Mouse (Mus musculus) embryonic facial prominence, embryonic 15.5 days (tissue): ENCODE measurements at regions not wholly inside any gene's neighbourhood (a gene's known extent, or its start where the extent isn't known, plus 50 kb on each side); places are given as distances from the start of the nearest gene placed in this dataset.

Experiments used
- ATAC-seq: fragments of 200-750 bp; cut with Nextera tagmentation; 2 replicates; pipeline ENCODE4 v1.8.0; 2017; ENCODE audit warnings: low read depth, moderate TSS enrichment; ENCODE audit not compliant: insufficient number of reproducible peaks, low FRiP score, low TSS enrichment
- H3K27ac ChIP-seq: fragments of 300-500 bp; sonication (generic); replicated peaks from 2 replicates; pipeline ENCODE4 v1.5.1; 2015; ENCODE audit warnings: mild to moderate bottlenecking, inconsistent platforms
- H3K27me3 ChIP-seq: fragments of 300-500 bp; sonication (generic); 2 replicates; pipeline ENCODE4 v1.6.1; 2015; ENCODE audit warnings: inconsistent platforms
- H3K36me3 ChIP-seq: fragments of 300-500 bp; sonication (generic); 2 replicates; pipeline ENCODE4 v1.6.1; 2015; ENCODE audit warnings: mild to moderate bottlenecking, inconsistent platforms
- H3K4me1 ChIP-seq: fragments of 300-500 bp; sonication (generic); 2 replicates; pipeline ENCODE4 v1.6.1; 2015; ENCODE audit warnings: inconsistent platforms
- H3K4me2 ChIP-seq: fragments of 300-500 bp; sonication (generic); replicated peaks from 2 replicates; pipeline ENCODE4 v1.6.1; 2015; ENCODE audit warnings: mild to moderate bottlenecking, inconsistent platforms
- H3K4me3 ChIP-seq: fragments of 300-500 bp; sonication (generic); replicated peaks from 2 replicates; pipeline ENCODE4 v1.5.1; 2015; ENCODE audit warnings: mild to moderate bottlenecking, inconsistent platforms
- H3K9ac ChIP-seq: fragments of 300-500 bp; sonication (generic); 2 replicates; pipeline ENCODE4 v1.6.1; 2015; ENCODE audit warnings: inconsistent platforms
- H3K9me3 ChIP-seq: fragments of 300-500 bp; sonication (generic); replicated peaks from 2 replicates; pipeline ENCODE4 v1.6.1; 2016; ENCODE audit warnings: inconsistent platforms
- WGBS: fragments of 180-500 bp; shearing (Covaris S2); methylation state at CpG from one replicate; pipeline ENCODE4 v1.1.7; 2015; 5-methylcytosine and 5-hydroxymethylcytosine counted together

DNA sequence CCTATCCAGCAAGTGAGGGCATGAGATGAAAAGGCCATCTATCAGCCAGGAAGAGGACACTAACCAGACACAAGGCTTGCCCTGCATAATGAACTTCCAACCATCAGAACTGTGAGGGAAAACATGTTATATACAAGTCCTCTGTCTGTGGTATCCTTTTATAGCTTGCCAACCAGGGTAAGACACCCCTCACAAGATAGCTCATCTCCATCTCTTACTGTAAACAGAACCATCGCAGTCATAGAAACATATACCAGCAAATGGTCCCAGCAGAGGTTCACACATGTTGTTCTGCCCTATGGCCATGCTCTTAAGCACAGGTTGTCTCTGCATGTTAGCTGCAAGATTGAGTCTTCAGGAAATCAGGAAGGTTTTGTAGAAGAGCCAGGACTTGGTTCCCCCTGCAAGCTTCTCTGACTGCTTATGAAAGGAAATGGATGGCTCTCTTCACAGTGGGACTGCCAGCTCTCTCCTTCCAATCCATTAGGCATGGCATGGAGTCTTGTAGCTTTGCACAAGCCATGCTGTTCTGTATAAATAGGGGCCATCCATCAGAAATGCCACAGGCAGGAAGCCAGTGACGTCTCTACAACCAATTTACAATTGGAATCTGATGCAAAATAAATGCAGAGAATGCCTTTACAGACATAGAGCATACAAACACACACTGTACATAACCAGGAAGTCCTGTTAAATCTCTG, 1514.0 kb upstream of the Lrrc6 start:
- no peak overlapping the region for H3K27ac ChIP-seq
- 59% methylated on average over 2 of the region's 2 CpGs for WGBS
- no peaks in the 10 kb centered on the region for H3K9me3 ChIP-seq
- H3K9ac ChIP-seq: no peak overlapping the region
- H3K4me3 ChIP-seq: no peak overlapping the region
- ATAC-seq: no peak
- no peaks in the 10 kb centered on the region for H3K36me3 ChIP-seq
- H3K4me1 ChIP-seq: no peaks in the 10 kb centered on the region
- H3K4me2 ChIP-seq: no peak overlapping the region
- H3K27me3 ChIP-seq: no peaks in the 10 kb centered on the region

DNA sequence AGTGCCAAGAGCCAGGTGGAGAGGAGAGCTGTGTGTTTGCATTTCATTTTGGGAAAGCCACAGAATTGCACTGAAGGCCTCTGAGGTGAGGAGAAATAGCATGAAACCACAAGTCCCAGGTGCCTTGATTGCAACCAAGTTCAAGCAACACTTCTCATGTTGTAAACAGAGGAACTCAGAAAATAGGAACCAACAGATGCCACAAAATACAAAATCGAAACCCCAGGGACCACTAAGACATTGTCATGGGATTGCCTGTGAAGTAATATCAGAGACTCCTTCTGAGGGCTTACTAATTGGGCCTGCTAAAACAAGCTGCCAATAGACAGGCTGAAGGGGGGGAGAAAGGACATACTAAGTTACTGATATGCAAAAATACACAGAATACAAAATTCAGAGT, 1510.5 kb upstream of the Lrrc6 start:
- 79% methylated on average over 1 of the region's 1 CpGs for WGBS

DNA sequence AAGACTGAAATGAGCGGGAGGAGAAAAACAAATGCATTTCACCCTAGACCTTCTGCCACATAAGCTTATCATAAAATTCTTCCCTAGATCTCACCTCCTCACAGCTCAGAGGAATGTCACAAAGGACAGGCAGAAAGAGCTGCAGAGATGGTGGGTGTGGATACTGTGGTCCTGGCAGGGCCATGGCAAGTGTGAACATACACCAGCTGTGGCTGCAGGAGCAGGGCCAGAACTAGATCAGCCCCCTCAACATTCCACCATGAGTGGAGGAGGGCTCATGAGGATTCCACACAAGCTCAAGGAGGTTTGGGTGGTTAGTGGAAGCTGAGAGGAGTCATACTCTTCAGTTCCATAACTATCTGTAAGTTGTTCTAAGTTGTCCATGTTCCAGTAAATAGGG, 1509.5 kb upstream of the Lrrc6 start:
- Histone ChIP-seq H3K9me3 (no peaks in the 10 kb centered on the region), H3K4me3 (no peak overlapping the region), H3K27ac (no peak overlapping the region), H3K9ac (no peak overlapping the region), H3K27me3 (no peaks in the 10 kb centered on the region), H3K4me2 (no peak overlapping the region), H3K36me3 (no peaks in the 10 kb centered on the region), H3K4me1 (no peaks in the 10 kb centered on the region)
- 80% methylated on average over 1 of the region's 1 CpGs for WGBS
- ATAC-seq: no peak

More for the DNA sequence above, 1510.5 kb upstream of the Lrrc6 start:
- Histone ChIP-seq H3K4me1 (no peaks in the 10 kb centered on the region), H3K4me3 (no peak overlapping the region), H3K27ac (no peak overlapping the region), H3K27me3 (no peaks in the 10 kb centered on the region), H3K9ac (no peak overlapping the region), H3K4me2 (no peak overlapping the region), H3K36me3 (no peaks in the 10 kb centered on the region), H3K9me3 (no peaks in the 10 kb centered on the region)
- no peak for ATAC-seq

DNA sequence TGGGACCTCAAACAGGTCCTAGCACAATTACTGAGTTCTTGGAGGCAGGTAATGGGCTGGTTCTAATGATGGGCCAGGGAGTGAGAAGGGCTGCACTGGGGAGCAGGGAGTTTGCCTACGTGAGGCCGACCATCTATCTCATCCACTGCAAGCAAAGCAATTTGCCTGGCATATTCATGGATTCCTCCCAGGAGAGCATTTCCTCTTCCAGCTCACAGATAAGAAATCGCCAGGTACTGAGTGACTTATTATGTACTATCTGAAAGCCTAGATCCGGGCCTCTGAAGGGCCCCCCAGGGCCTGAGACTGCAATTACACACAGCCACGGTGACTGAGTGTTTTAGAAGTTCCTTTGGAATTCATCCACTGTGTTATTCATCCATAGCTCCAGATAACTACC, 1504.1 kb upstream of the Lrrc6 start:
- no peak overlapping the region for H3K4me2 ChIP-seq
- WGBS: 63% methylated on average over 5 of the region's 5 CpGs
- no peak for ATAC-seq
- no peaks in the 10 kb centered on the region for H3K4me1 ChIP-seq
- H3K9me3 ChIP-seq: no peaks in the 10 kb centered on the region
- no peak overlapping the region for H3K9ac ChIP-seq
- H3K27ac ChIP-seq: no peak overlapping the region
- H3K4me3 ChIP-seq: no peak overlapping the region
- no peaks in the 10 kb centered on the region for H3K27me3 ChIP-seq
- H3K36me3 ChIP-seq: no peaks in the 10 kb centered on the region

DNA sequence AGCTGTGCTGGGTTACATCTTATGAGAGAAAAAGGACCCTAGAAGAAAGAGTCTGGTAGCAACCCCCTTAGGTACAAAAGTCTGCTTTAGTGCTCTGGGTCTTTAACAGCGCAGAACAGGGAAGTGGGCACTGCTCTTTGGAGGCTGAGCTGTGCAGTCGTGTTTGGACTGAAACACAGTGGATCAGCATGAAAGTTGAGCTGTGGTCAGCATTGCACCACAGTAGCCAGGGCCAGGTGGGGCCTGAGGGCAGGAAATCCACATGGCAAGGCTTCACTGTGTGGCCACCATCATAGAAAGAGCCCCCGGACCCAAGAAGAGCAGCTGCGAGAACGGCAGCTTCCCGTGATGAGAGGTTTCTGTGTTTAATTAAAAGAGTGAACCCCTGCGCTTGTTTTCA, 1495.8 kb upstream of the Lrrc6 start:
- Histone ChIP-seq H3K4me1 (peaks cover 6% of the 10 kb centered on the region), H3K27ac (no peak overlapping the region)
- 34% methylated on average over 7 of the region's 7 CpGs for WGBS

DNA sequence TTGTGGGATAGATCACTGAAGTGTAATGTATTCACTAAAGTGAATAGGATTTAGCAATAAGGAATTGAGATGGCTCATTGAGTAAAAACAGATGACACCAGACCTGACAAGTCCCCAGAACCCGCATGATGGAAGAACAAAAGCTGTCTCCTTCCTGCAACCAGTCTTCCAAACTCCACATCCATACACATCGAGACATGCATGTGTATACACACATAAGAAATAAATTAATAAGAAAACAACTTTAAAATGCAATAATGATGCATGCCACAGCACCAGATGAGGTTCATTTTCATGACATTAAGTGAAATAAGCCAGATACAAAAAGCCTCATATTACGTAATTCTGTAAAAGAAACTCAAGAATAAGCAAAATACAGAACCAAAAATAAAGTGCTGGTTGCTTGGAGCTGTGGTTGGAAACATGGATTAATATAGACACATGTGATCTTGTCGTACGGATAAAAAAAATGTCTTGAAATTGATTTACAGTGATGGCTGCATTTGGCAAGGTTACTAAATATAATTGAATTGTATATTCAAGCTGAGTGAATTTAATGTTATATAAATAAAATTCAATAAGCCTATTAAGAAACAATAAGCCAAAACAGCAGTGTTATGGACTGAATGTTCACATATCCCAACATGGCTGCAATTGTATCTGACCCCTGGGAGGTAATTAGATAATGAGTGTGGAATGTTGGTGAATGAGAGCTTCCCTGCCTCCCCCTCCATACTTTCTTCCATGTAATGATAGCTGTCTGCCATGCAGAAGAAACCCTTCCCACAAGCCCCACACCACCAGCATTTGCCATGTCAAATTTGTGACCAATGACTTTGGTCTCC, 1488.9 kb upstream of the Lrrc6 start:
- no peak overlapping the region for H3K4me2 ChIP-seq
- 36% methylated on average over 5 of the region's 5 CpGs for WGBS
- H3K27me3 ChIP-seq: no peaks in the 10 kb centered on the region; the same call in 1 of the 2 replicates
- H3K4me1 ChIP-seq: no peaks in the 10 kb centered on the region
- peak overlapping the region; percentile 55; the same call in 1 of the 2 replicates for H3K27ac ChIP-seq
- H3K9ac ChIP-seq: no peak overlapping the region
- H3K4me3 ChIP-seq: no peak overlapping the region
- no peaks in the 10 kb centered on the region for H3K9me3 ChIP-seq
- ATAC-seq: peak; percentile 78
- H3K36me3 ChIP-seq: no peaks in the 10 kb centered on the region

More for the DNA sequence above, 1495.8 kb upstream of the Lrrc6 start:
- H3K9me3 ChIP-seq: no peaks in the 10 kb centered on the region
- H3K27me3 ChIP-seq: no peaks in the 10 kb centered on the region; the same call in 1 of the 2 replicates
- ATAC-seq: no peak
- H3K9ac ChIP-seq: no peak overlapping the region
- H3K4me3 ChIP-seq: no peak overlapping the region
- H3K4me2 ChIP-seq: no peak overlapping the region
- no peaks in the 10 kb centered on the region for H3K36me3 ChIP-seq

DNA sequence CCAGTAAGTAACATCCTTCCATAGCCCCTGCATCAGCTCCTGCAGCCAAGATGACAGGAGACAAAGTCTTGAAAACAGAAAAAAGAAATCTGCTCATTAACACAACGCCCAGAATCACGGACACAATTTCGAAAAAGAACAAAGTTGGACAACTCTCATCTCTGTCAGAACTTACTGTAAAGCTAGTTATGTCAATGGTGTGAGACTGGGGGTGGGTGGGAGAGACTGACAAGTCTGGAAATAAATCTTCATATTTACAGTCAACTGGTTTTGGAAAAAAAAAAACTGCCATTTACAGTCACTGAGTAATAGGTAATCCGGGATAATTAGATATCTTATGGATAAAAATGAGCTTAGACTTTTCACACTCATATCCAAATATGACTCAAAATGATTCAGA, 1487.2 kb upstream of the Lrrc6 start:
- H3K9me3 ChIP-seq: no peaks in the 10 kb centered on the region
- 89% methylated on average over 4 of the region's 4 CpGs for WGBS
- H3K4me2 ChIP-seq: no peak overlapping the region
- H3K4me1 ChIP-seq: no peaks in the 10 kb centered on the region
- no peaks in the 10 kb centered on the region; the same call in 1 of the 2 replicates for H3K27me3 ChIP-seq
- H3K4me3 ChIP-seq: no peak overlapping the region
- ATAC-seq: no peak
- H3K9ac ChIP-seq: no peak overlapping the region
- no peaks in the 10 kb centered on the region for H3K36me3 ChIP-seq
- no peak overlapping the region for H3K27ac ChIP-seq

DNA sequence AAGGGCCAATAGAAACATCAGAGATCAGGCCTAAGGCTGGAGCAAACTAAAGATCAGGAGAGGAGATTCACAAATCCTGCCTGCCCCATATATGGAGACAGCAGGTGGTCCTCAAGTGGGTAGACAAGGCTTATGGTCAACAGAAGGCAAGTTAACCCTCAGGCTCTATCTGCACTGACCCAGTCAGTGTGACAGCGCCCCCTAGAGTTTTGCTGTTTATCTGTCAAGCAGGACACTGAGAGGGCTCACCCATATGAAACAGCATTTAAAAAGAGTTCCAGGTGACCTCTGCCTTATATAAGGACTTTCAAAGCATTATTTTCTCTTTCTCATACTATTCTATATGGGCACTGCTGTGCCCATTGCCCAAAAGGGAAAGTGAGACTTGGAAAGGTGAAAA, 1482.5 kb upstream of the Lrrc6 start:
- no peak overlapping the region for H3K27ac ChIP-seq
- no peaks in the 10 kb centered on the region for H3K36me3 ChIP-seq
- H3K4me2 ChIP-seq: no peak overlapping the region
- 19% methylated on average over 1 of the region's 1 CpGs for WGBS
- H3K4me1 ChIP-seq: no peaks in the 10 kb centered on the region
- no peak overlapping the region for H3K4me3 ChIP-seq
- no peak overlapping the region for H3K9ac ChIP-seq
- ATAC-seq: no peak
- no peaks in the 10 kb centered on the region for H3K9me3 ChIP-seq
- H3K27me3 ChIP-seq: no peaks in the 10 kb centered on the region; the same call in 1 of the 2 replicates

DNA sequence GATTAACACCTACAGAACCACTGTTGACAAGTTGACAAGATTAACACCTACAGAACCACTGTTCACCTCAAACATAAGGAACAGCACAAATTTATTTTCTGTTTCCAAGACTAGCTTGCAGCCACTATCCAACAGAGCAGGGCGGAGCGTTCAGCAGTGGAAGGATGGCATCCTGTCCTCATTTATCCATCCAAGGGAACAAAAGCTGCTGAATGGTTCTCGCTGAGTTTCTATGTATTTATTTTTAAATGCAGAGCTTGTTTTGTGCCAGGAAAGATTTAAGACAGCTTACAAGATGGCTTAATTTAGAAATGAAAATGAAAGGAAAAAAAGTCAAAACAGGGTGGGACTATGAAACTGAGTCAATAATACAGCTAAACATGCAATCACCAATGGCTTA, 1481.2 kb upstream of the Lrrc6 start:
- H3K9me3 ChIP-seq: no peaks in the 10 kb centered on the region
- ATAC-seq: no peak
- 83% methylated on average over 3 of the region's 3 CpGs for WGBS
- no peaks in the 10 kb centered on the region for H3K4me1 ChIP-seq
- no peak overlapping the region for H3K4me3 ChIP-seq
- no peaks in the 10 kb centered on the region for H3K36me3 ChIP-seq
- H3K27me3 ChIP-seq: no peaks in the 10 kb centered on the region; the same call in 1 of the 2 replicates
- no peak overlapping the region for H3K4me2 ChIP-seq
- H3K27ac ChIP-seq: no peak overlapping the region
- no peak overlapping the region for H3K9ac ChIP-seq

DNA sequence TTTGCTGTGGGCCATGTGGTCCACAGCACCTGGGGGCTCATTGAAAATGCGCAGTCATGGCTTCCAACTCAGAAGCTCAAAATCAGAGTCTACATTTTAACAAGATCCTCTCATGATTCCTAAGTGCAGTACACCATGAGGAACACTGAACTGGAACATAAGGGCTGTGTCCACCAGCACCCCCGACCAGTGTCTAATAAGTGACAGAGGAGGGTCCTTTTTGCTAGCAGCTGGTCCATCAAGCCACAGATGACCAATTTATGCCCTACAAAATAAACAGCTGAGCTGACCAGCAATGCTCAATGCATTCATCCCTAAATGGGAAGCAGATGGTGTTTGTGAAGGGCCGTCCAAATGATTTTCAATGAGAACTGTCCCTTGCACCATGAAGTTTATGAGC, 1478.7 kb upstream of the Lrrc6 start:
- H3K4me3 ChIP-seq: no peak overlapping the region
- no peak for ATAC-seq
- no peaks in the 10 kb centered on the region for H3K4me1 ChIP-seq
- no peaks in the 10 kb centered on the region for H3K36me3 ChIP-seq
- no peak overlapping the region for H3K27ac ChIP-seq
- H3K9ac ChIP-seq: no peak overlapping the region
- H3K27me3 ChIP-seq: no peaks in the 10 kb centered on the region; the same call in 1 of the 2 replicates
- H3K4me2 ChIP-seq: no peak overlapping the region
- WGBS: 61% methylated on average over 3 of the region's 3 CpGs
- no peaks in the 10 kb centered on the region for H3K9me3 ChIP-seq

DNA sequence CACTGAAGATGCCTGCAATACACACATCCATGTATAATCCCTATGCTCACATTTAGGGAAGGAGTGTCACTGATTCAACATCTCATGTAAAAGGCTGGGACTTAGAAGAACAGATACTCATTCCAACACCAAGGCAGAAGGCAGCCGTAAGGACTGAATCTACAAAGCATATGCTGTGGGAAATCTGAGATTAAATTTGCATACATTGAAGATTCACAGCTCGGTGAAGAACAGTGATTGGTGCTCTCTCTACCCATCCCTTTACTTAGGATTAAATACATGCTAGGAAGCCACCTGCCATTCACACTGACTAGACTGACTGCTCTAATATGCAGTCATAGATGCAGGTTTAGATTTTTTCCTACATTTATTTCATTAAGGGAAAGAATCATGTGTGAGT, 1476.5 kb upstream of the Lrrc6 start:
- WGBS: 88% methylated on average over 2 of the region's 2 CpGs
- H3K27ac ChIP-seq: no peak overlapping the region
- no peaks in the 10 kb centered on the region for H3K9me3 ChIP-seq
- H3K4me2 ChIP-seq: no peak overlapping the region
- no peak overlapping the region for H3K4me3 ChIP-seq
- ATAC-seq: no peak
- H3K4me1 ChIP-seq: no peaks in the 10 kb centered on the region
- no peaks in the 10 kb centered on the region for H3K27me3 ChIP-seq
- no peak overlapping the region for H3K9ac ChIP-seq
- no peaks in the 10 kb centered on the region for H3K36me3 ChIP-seq
